Mouse (Mus musculus) small intestine, adult 2 months (tissue): ENCODE measurements around the gene Kctd10. TPM values are rescaled to one million over a fixed set of nuclear protein-coding genes. Genes with fewer than 3 reads are reported as not detected.

Source experiments
- H3K27ac ChIP-seq: fragments of 200-500 bp; 2 replicates; pipeline ENCODE4 v1.5.1; 2012; ENCODE audit warnings: low read depth, low read length, control low read depth, inconsistent platforms; ENCODE audit not compliant: insufficient read depth
- H3K27me3 ChIP-seq: fragments of 200-500 bp; 2 replicates; pipeline ENCODE4 v1.6.1; 2012; ENCODE audit warnings: mild to moderate bottlenecking, moderate library complexity, low read length, inconsistent platforms; ENCODE audit not compliant: control insufficient read depth, insufficient read depth
- H3K36me3 ChIP-seq: fragments of 200-500 bp; 2 replicates; pipeline ENCODE4 v1.6.1; 2012; ENCODE audit warnings: mild to moderate bottlenecking, low read length, control low read depth, inconsistent platforms; ENCODE audit not compliant: control insufficient read depth, insufficient read depth
- H3K4me1 ChIP-seq: fragments of 200-500 bp; 2 replicates; pipeline ENCODE4 v1.6.1; 2012; ENCODE audit warnings: low read length, inconsistent platforms, mixed read lengths; ENCODE audit not compliant: control insufficient read depth, insufficient read depth, insufficient read length
- H3K4me3 ChIP-seq: fragments of 200-500 bp; 2 replicates; pipeline ENCODE4 v1.5.1; 2012; ENCODE audit warnings: low read depth, mild to moderate bottlenecking, control low read depth, inconsistent platforms, low read length, moderate library complexity
- CTCF ChIP-seq: fragments of 200-500 bp; IDR thresholded peaks from 2 replicates; pipeline ENCODE4 v1.5.1; 2012; ENCODE audit warnings: low read depth, mild to moderate bottlenecking, control low read depth, inconsistent platforms, low read length, moderate library complexity, mixed read lengths; ENCODE audit not compliant: insufficient replicate concordance, insufficient read length; ENCODE audit errors: extremely low read depth
- POLR2A ChIP-seq: fragments of 200-500 bp; IDR thresholded peaks from 2 replicates; pipeline ENCODE4 v1.6.1; 2012; ENCODE audit warnings: low read depth, mild to moderate bottlenecking, control low read depth, inconsistent platforms, low read length, moderate library complexity
- WGBS: fragments of 180-500 bp; shearing (Covaris S2); methylation state at CpG from one replicate; pipeline ENCODE4 v1.1.7; 2018; 5-methylcytosine and 5-hydroxymethylcytosine counted together
- polyA plus RNA-seq: library from polyadenylated mRNA; depleted of rRNA; stranded (reverse); fragments of >200 nt; gene quantifications from 2 replicates; pipeline ENCODE4 v1.2.3, GENCODE M21; 2012

Kctd10 gene
- polyA plus RNA-seq, 1 experiment = 80.2 TPM

- 2% methylated on average over 20 of the region's 20 CpGs for WGBS
- Histone ChIP-seq H3K4me1 (peaks cover 26% of the 10 kb centered on the region), H3K27ac (peak overlapping the region; percentile 83)
Observed at GRCm38 (mm10) chr5:114379763-114380162, 545 bp downstream of the Kctd10 start.

GRCm38 (mm10) chr5:114378936-114379335, 1.4 kb downstream of the Kctd10 start:
- WGBS = 28% methylated on average over 6 of the region's 6 CpGs
- Histone ChIP-seq H3K27me3 (no peaks in the 10 kb centered on the region), H3K4me3 (peak overlapping the region; percentile 40), H3K36me3 (no peaks in the 10 kb centered on the region), H3K4me1 (peaks cover 33% of the 10 kb centered on the region), H3K27ac (peak overlapping the region; percentile 83)
- TF ChIP-seq POLR2A (no peak), CTCF (no peak)

More at GRCm38 (mm10) chr5:114379763-114380162, 545 bp downstream of the Kctd10 start:
- Histone ChIP-seq H3K36me3 (peaks cover 4% of the 10 kb centered on the region; the same call in 1 of the 2 replicates), H3K27me3 (no peaks in the 10 kb centered on the region), H3K4me3 (peak overlapping the region; percentile 69)
- TF ChIP-seq POLR2A = no peak
- no peak for TF ChIP-seq CTCF

- whole genome bisulfite sequencing = 15% methylated on average over 10 of the region's 10 CpGs
- TF ChIP-seq CTCF = no peak
- TF ChIP-seq POLR2A = no peak
- H3K36me3 ChIP-seq = peaks cover 5% of the 10 kb centered on the region
- peak overlapping the region; percentile 83 for H3K27ac ChIP-seq
- H3K4me3 ChIP-seq = peak overlapping the region; percentile 40
- H3K4me1 ChIP-seq = peaks cover 39% of the 10 kb centered on the region
- H3K27me3 ChIP-seq = no peaks in the 10 kb centered on the region
Observed at GRCm38 (mm10) chr5:114378177-114378920, 2.0 kb downstream of the Kctd10 start.

- Histone ChIP-seq H3K4me1 (peaks cover 66% of the 10 kb centered on the region), H3K27ac (peak overlapping the region; percentile 76)
- WGBS = 30% methylated on average over 23 of the region's 23 CpGs
Observed at GRCm38 (mm10) chr5:114374409-114375213, 5.7 kb downstream of the Kctd10 start.

GRCm38 (mm10) chr5:114373581-114373980, 6.7 kb downstream of the Kctd10 start:
- Histone ChIP-seq H3K4me3 (no peak overlapping the region), H3K36me3 (peaks cover 36% of the 10 kb centered on the region), H3K4me1 (peaks cover 66% of the 10 kb centered on the region), H3K27me3 (no peaks in the 10 kb centered on the region), H3K27ac (peak overlapping the region; percentile 76)
- WGBS = 79% methylated on average over 9 of the region's 9 CpGs
- TF ChIP-seq POLR2A (no peak), CTCF (no peak)

More at GRCm38 (mm10) chr5:114374409-114375213, 5.7 kb downstream of the Kctd10 start:
- Histone ChIP-seq H3K4me3 (peak overlapping the region; percentile 0), H3K36me3 (peaks cover 27% of the 10 kb centered on the region), H3K27me3 (no peaks in the 10 kb centered on the region)
- no peak for TF ChIP-seq CTCF
- TF ChIP-seq POLR2A = no peak

- H3K36me3 ChIP-seq = peaks cover 39% of the 10 kb centered on the region
- H3K27me3 ChIP-seq = no peaks in the 10 kb centered on the region
- H3K27ac ChIP-seq = peak overlapping the region; percentile 76; the same call in 1 of the 2 replicates
- H3K4me1 ChIP-seq = peaks cover 66% of the 10 kb centered on the region
- WGBS = 32% methylated on average over 11 of the region's 11 CpGs
- TF ChIP-seq CTCF (no peak), POLR2A (no peak)
- H3K4me3 ChIP-seq = no peak overlapping the region
Observed at GRCm38 (mm10) chr5:114373174-114373573, 7.1 kb downstream of the Kctd10 start.

GRCm38 (mm10) chr5:114372565-114372964, 7.7 kb downstream of the Kctd10 start:
- H3K4me1 ChIP-seq = peaks cover 64% of the 10 kb centered on the region
- WGBS = 39% methylated on average over 11 of the region's 11 CpGs
- H3K4me3 ChIP-seq = no peak overlapping the region
- no peaks in the 10 kb centered on the region for H3K27me3 ChIP-seq
- TF ChIP-seq CTCF (no peak), POLR2A (no peak)
- H3K27ac ChIP-seq = peak overlapping the region; percentile 76
- H3K36me3 ChIP-seq = peaks cover 45% of the 10 kb centered on the region
